Mouse (Mus musculus): Measurements from ENCODE around the gene Tmco1. TPM values are rescaled to one million over a fixed set of nuclear protein-coding genes. Genes with fewer than 3 reads are reported as not detected.
A peak's percentile ranks its signal among the peaks of the same experiment; 100 is the strongest.

Tmco1 gene
- total and polyA plus RNA-seq, 3 experiments: 110 to 128 TPM; not detected in 1

DNA sequence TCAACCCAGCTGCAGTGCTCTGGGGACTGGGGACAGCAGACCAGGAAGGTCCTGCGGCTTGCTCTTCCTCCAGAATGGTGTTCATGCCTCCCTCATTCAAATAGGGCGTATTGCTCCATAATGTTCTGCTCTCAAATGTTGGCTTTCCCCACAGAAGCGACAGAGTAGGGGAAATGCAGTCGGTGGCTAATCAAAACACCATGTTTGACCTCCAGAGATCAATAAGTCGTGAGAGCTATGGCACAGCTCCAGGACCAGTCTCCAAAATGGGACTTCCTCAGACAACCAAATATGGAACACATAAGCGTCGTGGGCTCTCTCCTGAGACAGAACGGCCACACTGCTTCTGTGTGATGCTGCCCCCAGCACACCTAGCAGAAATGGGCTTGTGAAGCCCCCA lies 36.3 kb upstream of the Tmco1 start:
- H3K9ac ChIP-seq (ENCODE audit: control insufficient read depth, low read depth, low read length, poor library complexity, severe bottlenecking): peak overlapping the region; percentile 8; the same call in 1 of the 2 replicates
- peak overlapping the region; percentile 34 for H3K27ac ChIP-seq (ENCODE audit: control insufficient read depth, low read depth, low read length)
- peaks cover 5 to 62% of the 10 kb centered on the region in 2 experiments; a peak in 3 of 4 replicates for H3K36me3 ChIP-seq (ENCODE audit: control insufficient read depth in 1 of 2, insufficient read depth in 2 of 2, low read length in 2 of 2)
- H3K79me2 ChIP-seq (ENCODE audit: control insufficient read depth, insufficient read depth, low read length, poor library complexity): peaks cover 90% of the 10 kb centered on the region
- H3K4me3 ChIP-seq (ENCODE audit: control insufficient read depth in 1 of 2, insufficient read depth in 1 of 2, low read depth in 2 of 2, low read length in 2 of 2): no peak overlapping the region
- DNase-seq (ENCODE audit: low read depth, low spot score): no peak
- no peaks in the 10 kb centered on the region for H3K9me3 ChIP-seq (replicated peaks; ENCODE audit: insufficient read depth, low read length)
- H3K4me1 ChIP-seq (ENCODE audit: control insufficient read depth in 1 of 2, insufficient read depth in 2 of 2, low read length in 2 of 2): peaks cover 34 to 68% of the 10 kb centered on the region in 2 experiments
- H3K27me3 ChIP-seq (ENCODE audit: control insufficient read depth in 1 of 2, insufficient read depth in 2 of 2, low read length in 2 of 2): no peaks in the 10 kb centered on the region
- TF ChIP-seq MEF2A (IDR thresholded peaks at IDR 0.05; ENCODE audit: extremely low read depth, insufficient replicate concordance, low read depth, low read length, poor library complexity, severe bottlenecking) (no peak), MYC (IDR thresholded peaks at IDR 0.05; ENCODE audit: low read depth, low read length) (no peak), GATA1 (IDR thresholded peaks at IDR 0.05; ENCODE audit: low read depth, low read length) (no peak), MYB (IDR thresholded peaks at IDR 0.05; ENCODE audit: low read depth, low read length) (no peak), KAT2A (conservative IDR thresholded peaks at IDR 0.05; ENCODE audit: low read depth, low read length) (no peak), SIN3A (IDR thresholded peaks at IDR 0.05; ENCODE audit: low read length) (no peak), E2F4 (IDR thresholded peaks at IDR 0.05; ENCODE audit: borderline replicate concordance, low read depth, low read length) (no peak), NRF1 (IDR thresholded peaks at IDR 0.05; ENCODE audit: insufficient read depth, low read depth, low read length, poor library complexity, severe bottlenecking) (no peak), MAX (IDR thresholded peaks at IDR 0.05; ENCODE audit: low read length) (no peak), USF1 (IDR thresholded peaks at IDR 0.05; ENCODE audit: low read depth, low read length) (no peak), TAL1 (IDR thresholded peaks at IDR 0.05; ENCODE audit: low read length) (no peak), TCF12 (IDR thresholded peaks at IDR 0.05; ENCODE audit: low read depth, low read length) (no peak), USF2 (IDR thresholded peaks at IDR 0.05; ENCODE audit: borderline replicate concordance in 1 of 2, insufficient read depth in 1 of 2, low read depth in 1 of 2, low read length in 2 of 2) (no peak), ELF1 (IDR thresholded peaks at IDR 0.05; ENCODE audit: low read depth, low read length) (no peak), ETS1 (IDR thresholded peaks at IDR 0.05; ENCODE audit: low read depth, low read length) (no peak), CHD1 (IDR thresholded peaks at IDR 0.05; ENCODE audit: low read depth, low read length) (no peak), RCOR1 (IDR thresholded peaks at IDR 0.05; ENCODE audit: low read depth, low read length) (no peak)

DNA sequence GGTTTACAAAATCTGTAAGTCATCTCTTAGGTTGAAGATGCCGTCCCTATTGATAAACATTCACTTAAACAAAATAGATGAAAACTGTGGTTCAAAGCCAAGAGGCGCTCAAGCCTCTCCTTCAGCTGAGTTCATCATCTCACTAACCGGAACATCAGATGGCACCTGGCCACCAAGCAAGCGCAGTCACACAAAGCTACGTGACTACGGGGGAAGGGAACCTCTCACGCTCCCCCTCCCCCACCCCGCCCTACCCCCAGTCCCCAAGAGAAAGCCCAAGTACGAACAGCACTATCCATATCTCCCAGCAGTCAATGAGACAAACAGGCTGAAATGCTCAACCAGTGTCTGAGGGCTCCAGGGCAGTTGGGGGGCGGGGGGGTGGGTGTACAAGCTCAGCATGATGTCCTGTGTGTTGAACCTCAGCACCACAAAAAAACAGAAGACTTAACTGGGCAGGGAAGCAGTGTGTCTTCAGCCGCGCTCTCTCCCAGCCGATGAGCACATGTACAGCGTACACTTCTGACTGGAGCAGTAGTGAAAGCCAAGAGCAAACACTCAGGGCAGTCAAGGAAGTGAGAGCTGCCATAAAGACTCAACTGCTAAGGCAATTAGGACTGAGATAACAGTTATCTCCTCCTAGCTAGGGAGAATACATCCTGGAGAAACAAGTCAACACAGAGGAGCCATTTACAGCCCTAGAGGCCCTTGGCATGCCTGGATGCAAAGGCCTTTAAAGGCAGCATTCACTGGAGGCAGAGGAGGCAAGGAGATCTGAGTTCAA lies 34.6 kb upstream of the Tmco1 start:
- H3K9ac ChIP-seq (ENCODE audit: control insufficient read depth, low read depth, low read length, poor library complexity, severe bottlenecking): peak overlapping the region; percentile 56
- H3K27me3 ChIP-seq (ENCODE audit: control insufficient read depth in 1 of 2, insufficient read depth in 2 of 2, low read length in 2 of 2): no peaks in the 10 kb centered on the region
- H3K79me2 ChIP-seq (ENCODE audit: control insufficient read depth, insufficient read depth, low read length, poor library complexity): peaks cover 88% of the 10 kb centered on the region
- peak; percentile 89 for DNase-seq (ENCODE audit: low read depth, low spot score)
- H3K27ac ChIP-seq (ENCODE audit: control insufficient read depth, low read depth, low read length): peak overlapping the region; percentile 94
- peaks cover 33 to 64% of the 10 kb centered on the region in 2 experiments for H3K4me1 ChIP-seq (ENCODE audit: control insufficient read depth in 1 of 2, insufficient read depth in 2 of 2, low read length in 2 of 2)
- H3K9me3 ChIP-seq (replicated peaks; ENCODE audit: insufficient read depth, low read length): no peaks in the 10 kb centered on the region
- peaks cover 2 to 54% of the 10 kb centered on the region in 2 experiments; a peak in 3 of 4 replicates for H3K36me3 ChIP-seq (ENCODE audit: control insufficient read depth in 1 of 2, insufficient read depth in 2 of 2, low read length in 2 of 2)
- peak overlapping the region; percentile 41 to 66 for H3K4me3 ChIP-seq (ENCODE audit: control insufficient read depth in 1 of 2, insufficient read depth in 1 of 2, low read depth in 2 of 2, low read length in 2 of 2)
- TF ChIP-seq KAT2A (conservative IDR thresholded peaks at IDR 0.05; ENCODE audit: low read depth, low read length) (no peak), ZMIZ1 (IDR thresholded peaks at IDR 0.05; ENCODE audit: low read depth, low read length) (peak; percentile 42), CHD2 (IDR thresholded peaks at IDR 0.05; ENCODE audit: low read length) (peak; percentile 85), EP300 (IDR thresholded peaks at IDR 0.05; ENCODE audit: low read depth in 1 of 2, low read length in 2 of 2) (peak; percentile 86 to 88), TBP (IDR thresholded peaks at IDR 0.05; ENCODE audit: low read depth, low read length) (peak; percentile 83), JUND (IDR thresholded peaks at IDR 0.05; ENCODE audit: low read depth, low read length) (no peak), CTCF (IDR thresholded peaks at IDR 0.05 in 2 of 3, conservative IDR thresholded peaks at IDR 0.05 in 1 of 3; ENCODE audit: control insufficient read depth in 1 of 3, insufficient read depth in 1 of 3, low read depth in 2 of 3, low read length in 3 of 3, poor library complexity in 1 of 3, severe bottlenecking in 1 of 3) (no peak), USF1 (IDR thresholded peaks at IDR 0.05; ENCODE audit: low read depth, low read length) (0 out of 2 replicates have a peak, but pooled peaks have one; percentile 32), MAX (IDR thresholded peaks at IDR 0.05; ENCODE audit: low read length) (peak; percentile 82), TCF12 (IDR thresholded peaks at IDR 0.05; ENCODE audit: low read depth, low read length) (peak; percentile 83), RAD21 (IDR thresholded peaks at IDR 0.05; ENCODE audit: low read depth, low read length) (no peak), ELF1 (IDR thresholded peaks at IDR 0.05; ENCODE audit: low read depth, low read length) (peak; percentile 46; the same call in 1 of the 2 replicates), E2F4 (IDR thresholded peaks at IDR 0.05; ENCODE audit: borderline replicate concordance, low read depth, low read length) (no peak), BHLHE40 (IDR thresholded peaks at IDR 0.05; ENCODE audit: borderline replicate concordance, low read depth, low read length) (peak; percentile 46; the same call in 1 of the 2 replicates), MXI1 (IDR thresholded peaks at IDR 0.05; ENCODE audit: low read depth, low read length) (peak; percentile 91; the same call in 1 of the 2 replicates), ETS1 (IDR thresholded peaks at IDR 0.05; ENCODE audit: low read depth, low read length) (peak; percentile 81), MYB (IDR thresholded peaks at IDR 0.05; ENCODE audit: low read depth, low read length) (peak; percentile 53), MEF2A (IDR thresholded peaks at IDR 0.05; ENCODE audit: extremely low read depth, insufficient replicate concordance, low read depth, low read length, poor library complexity, severe bottlenecking) (no peak), POLR2AphosphoS2 (IDR thresholded peaks at IDR 0.05; ENCODE audit: low read length) (0 out of 2 replicates have a peak, but pooled peaks have one; percentile 43), SIN3A (IDR thresholded peaks at IDR 0.05; ENCODE audit: low read length) (peak; percentile 94)
